Mouse (Mus musculus) left cerebral cortex, postnatal 14 days (tissue): ENCODE results near the gene Zfp629. TPM values are rescaled to one million over a fixed set of nuclear protein-coding genes. Genes with fewer than 3 reads are reported as not detected.

Source experiments
- DNase-seq, 2 experiments: peaks; one replicate each; pipeline ENCODE4 v3.0.0; 2021 to 2022; ENCODE audit warnings: low spot score in 2 of 2, mixed read lengths in 1 of 2
- intact Hi-C: fragments of 180-260 bp; cut with DNase I; formaldehyde crosslinking; loops from one replicate; pipeline ENCODE4 v1.15.1; 2025
- total RNA-seq, 2 experiments: library from RNA; stranded (reverse); gene quantifications; 2 replicates each; pipeline ENCODE4 v1.2.3; 2021

Zfp629 gene
- total RNA-seq, 2 experiments from 2014 or later: 24.1 to 25.7 TPM

DNA sequence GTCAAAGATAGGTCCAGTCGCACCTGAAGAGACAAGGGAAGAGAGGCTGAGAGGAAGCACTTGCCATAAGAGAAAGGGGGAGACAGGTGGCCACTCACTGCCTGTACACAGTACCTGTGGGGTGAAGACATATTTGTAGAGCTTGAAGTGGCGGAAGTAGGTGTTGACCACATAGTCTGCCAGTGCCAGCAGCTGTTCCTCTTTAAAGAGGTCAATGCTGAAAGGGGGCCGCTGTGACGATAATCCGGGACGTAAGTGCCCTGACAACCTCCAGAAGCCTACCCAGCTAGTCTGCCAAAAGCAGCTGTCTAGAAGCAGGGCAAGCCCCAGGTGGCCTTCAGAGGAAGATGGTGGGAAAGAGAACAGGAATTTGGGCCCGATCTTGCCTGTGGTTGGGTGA is 30.6 kb downstream of the Zfp629 start:
- intact Hi-C loops: no loop called here
- DNase-seq: no peak

DNA sequence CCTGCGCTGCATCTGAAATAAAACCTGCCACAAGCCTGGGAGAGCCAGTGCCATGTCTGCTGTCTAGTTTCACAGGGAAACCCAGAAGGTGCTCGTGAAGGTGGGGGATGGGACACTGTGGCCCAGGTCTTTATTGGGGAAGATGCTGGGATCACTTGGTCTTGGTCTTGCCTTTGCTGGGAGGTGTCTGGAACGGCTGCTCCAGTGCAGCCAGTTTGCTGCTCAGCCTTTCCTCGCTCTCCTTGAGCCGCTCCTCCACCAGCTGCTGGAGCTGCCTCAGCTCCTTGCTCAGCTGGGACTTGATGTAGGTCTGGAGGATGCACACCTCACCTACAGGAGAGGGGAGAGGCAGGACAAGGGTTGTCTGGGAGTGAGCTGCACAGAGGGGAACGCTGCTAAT is 32.3 kb downstream of the Zfp629 start:
- no peak for DNase-seq
- intact Hi-C loops: no loop called here

DNA sequence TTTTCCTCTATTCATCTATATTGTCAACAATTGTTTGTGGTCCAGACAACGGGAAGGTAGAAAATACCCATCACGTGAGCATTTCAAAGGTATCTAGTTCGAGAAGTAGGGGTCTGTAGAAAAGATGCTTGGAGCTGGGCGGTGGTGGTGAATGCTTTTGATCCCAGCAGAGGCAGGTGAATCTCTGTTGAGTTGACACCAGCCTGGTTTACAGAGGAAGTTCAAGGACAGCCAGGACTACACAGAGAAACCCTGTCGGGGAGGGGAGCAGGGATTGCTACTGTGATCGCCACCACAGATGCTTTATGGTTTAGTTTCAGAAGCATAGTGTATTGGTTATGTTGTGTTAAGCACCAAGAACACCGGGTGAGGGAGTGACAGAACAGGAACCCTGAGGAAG is 41.5 kb downstream of the Zfp629 start:
- DNase-seq: no peak
- intact Hi-C loops: no loop called here

DNA sequence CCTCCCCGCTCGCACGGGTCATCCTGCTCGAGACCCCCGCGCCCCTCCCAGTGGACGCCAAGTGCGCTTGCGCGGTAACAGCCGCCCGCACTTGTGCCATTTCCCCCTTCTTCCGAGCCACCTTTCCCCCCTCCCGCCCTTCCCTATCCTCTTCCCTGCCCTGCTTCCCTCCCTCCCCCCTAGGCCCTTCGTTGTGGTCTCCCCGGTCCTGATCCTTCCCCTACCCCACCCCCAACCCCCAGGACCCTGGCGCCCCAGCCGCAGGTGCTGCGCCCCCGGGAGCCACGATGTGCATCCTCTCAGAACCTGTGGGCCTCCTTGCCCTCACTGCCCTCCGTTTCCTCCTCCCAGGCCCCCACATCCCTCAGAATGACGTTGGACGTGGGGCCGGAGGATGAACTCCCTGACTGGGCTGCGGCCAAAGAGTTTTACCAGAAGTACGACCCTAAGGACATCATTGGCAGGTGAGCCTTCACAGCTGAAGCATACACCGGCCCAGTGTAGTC is 42.0 kb downstream of the Zfp629 start:
- intact Hi-C loops: no loop called here
- no peak for DNase-seq

DNA sequence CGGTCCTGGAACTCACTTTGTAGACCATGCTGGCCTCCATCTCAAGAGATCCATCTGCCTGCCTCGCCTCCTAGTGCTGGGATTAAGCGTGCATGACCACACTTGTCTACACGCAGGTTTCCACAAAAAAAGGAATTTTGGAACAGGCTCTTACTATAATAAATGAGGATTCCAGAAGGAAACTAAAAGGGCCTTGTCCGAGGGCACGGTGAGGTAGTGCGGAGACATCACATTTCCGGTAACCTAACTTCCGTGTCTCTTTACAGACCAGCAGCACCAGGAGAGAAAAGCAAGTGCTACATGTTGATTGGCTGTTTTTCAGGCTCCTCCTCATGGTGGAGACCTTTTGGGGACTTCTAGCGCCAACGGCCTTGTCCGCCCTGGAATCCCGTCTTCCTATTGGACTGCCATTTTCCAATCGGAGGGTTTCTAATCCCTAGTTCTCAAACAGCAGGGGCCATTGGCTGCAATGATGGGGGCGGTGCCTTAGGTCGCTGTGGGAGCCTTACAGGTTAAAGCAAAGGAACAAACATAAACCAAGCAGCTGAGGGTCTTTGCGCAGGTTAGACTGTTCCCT is 42.6 kb downstream of the Zfp629 start, which contains the start of gene Phkg2:
Gene Phkg2, plus strand, starts transcription at position 446 of the 577 bp plus-strand sequence.
- intact Hi-C loops: no loop called here

DNA sequence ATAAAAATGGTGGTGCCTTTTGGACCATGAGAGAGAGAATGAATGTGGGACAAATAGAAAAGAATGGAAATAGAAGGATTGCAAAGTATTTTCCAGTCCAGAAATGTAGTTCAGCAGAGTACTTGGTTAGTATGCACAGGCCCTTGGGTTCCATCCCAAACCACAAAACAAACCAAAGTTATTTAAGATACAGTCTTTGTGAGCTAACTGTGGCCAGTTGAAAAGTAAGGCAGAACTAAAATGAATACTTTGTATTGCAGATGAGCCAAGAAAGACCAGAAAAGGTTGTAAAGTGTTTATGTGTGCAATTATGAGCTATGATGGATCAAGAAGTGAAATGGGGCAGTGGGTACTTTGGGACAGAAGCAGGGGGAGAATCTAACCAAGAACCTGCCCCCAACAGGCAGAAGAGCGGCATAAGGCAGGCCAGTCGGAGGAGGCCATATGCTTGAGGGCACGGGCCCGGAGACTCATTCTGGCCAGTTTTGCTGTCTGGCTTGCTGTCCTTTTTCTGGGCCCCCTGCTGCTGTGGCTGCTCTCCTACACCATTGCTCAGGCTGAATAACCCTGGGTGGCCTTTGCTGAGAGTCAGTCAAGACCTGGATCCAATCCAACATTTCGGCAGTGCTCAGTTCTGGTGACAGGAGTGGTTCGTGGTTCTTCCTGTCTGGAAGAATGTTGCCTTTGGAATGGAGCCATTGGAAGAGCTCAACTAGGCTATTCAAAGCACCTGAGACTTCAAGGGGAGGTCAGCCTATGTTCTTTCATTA is 51.0 kb downstream of the Zfp629 start:
- intact Hi-C loops: loop anchor here (5.0 kb wide), 1 partner anchor 37 kb away; no protein-coding TSS in a partner anchor
- DNase-seq: no peak

More for the DNA sequence above, 42.6 kb downstream of the Zfp629 start, which contains the start of gene Phkg2:
- DNase-seq: peak; percentile 92 to 98

DNA sequence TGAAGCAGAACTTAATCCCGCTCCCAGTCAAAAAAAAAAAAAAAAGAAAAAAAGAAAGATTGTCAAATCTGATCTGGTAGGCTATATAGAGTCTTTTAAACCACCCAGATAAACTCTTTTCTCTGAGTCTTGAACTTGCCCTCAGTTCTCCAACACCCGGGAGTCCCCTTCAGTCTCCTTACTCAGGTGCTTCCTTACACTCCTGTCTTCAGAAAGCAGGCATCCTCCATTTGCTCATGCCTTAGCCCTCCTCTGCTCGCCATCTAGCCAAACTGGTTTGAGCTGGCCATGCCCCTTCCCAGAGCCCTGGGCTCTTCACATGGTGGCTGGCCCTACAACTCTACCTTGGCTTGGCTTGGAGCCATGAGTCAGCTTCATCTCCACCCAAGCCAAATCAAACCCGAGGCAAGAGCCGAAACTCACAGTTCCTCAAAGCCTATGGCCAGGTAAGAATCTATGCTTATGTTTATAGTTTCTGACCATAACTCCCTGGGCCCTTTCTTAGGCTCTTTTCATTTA is 54.2 kb downstream of the Zfp629 start, which contains the start of gene Tmem265:
Gene Tmem265, plus strand, starts transcription at position 51 of the 519 bp plus-strand sequence.
- intact Hi-C loops: loop anchor here (5.0 kb wide), 1 partner anchor 34 kb away; no protein-coding TSS in a partner anchor
- DNase-seq: no peak

DNA sequence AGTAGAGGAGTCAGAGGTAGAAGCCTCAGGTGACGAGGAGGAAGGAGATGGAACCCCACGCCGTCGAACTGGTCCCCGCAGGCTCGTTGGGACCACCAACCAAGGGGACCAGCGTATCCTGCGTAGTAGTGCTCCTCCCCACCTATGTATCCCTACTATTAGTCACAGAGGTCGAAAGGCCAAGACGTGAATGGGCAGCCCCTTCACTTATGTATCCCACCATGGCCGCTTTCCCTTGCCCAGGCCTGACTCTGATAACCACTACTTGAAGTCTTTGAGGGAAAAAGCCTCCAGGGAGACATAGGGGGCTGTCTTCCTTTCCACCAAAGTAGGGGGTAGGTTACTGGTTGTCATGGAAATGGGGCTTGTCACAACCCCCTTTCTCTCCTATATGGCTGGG is 55.0 kb downstream of the Zfp629 start:
- intact Hi-C loops: loop anchor here (5.0 kb wide), 1 partner anchor 33 kb away; no protein-coding TSS in a partner anchor
- DNase-seq: no peak

Other genes starting within 250 kb of the Zfp629 start
- gene Zfp747, start 239.7 kb downstream of the Zfp629 start, total RNA-seq: 1 to 10 TPM; 5.4 to 7.8 TPM
- gene 9130019O22Rik, start 228.6 kb downstream of the Zfp629 start, total RNA-seq: 1 to 10 TPM; 2.7 to 2.8 TPM
- 1 to 10 TPM; 6.2 to 6.8 TPM for gene E430018J23Rik, start 222.2 kb downstream of the Zfp629 start, total RNA-seq
- gene Zfp764, start 209.0 kb downstream of the Zfp629 start, total RNA-seq: 1 to 10 TPM; 2.9 to 4.1 TPM
- gene Zfp688, start 193.7 kb downstream of the Zfp629 start, total RNA-seq: 10 to 100 TPM; 11.4 to 11.7 TPM
- 1 to 10 TPM; 5.4 to 7.9 TPM for gene Zfp689, start 166.6 kb downstream of the Zfp629 start, total RNA-seq
- 10 to 100 TPM; 27.2 to 32.5 TPM for gene Prr14, start 156.2 kb downstream of the Zfp629 start, total RNA-seq
- gene Fbrs, start 136.6 kb downstream of the Zfp629 start, total RNA-seq: 10 to 100 TPM; 52.9 to 66.0 TPM
- 100 to 1,000 TPM; 112 to 114 TPM for gene Srcap, start 103.8 kb downstream of the Zfp629 start, total RNA-seq
- gene Gm42715, start 96.2 kb downstream of the Zfp629 start, total RNA-seq: 10 to 100 TPM in 1 of 2 experiments, 1 to 10 TPM in 1; 10.0 to 14.0 TPM
- 1 to 10 TPM; 2.3 to 3.2 TPM for gene Tmem265, start 54.4 kb downstream of the Zfp629 start, total RNA-seq
- gene Phkg2, start 42.5 kb downstream of the Zfp629 start, total RNA-seq: 10 to 100 TPM; 71.5 to 75.9 TPM
- gene Ccdc189, start 27.2 kb downstream of the Zfp629 start, total RNA-seq: 10 to 100 TPM in 1 of 2 experiments, 1 to 10 TPM in 1; 9.5 to 11.3 TPM
- 10 to 100 TPM; 69.5 to 74.7 TPM for gene Rnf40, start 27.0 kb downstream of the Zfp629 start, total RNA-seq
- 10 to 100 TPM; 37.8 to 45.7 TPM for gene Bcl7c, start 93.1 kb upstream of the Zfp629 start, total RNA-seq
- gene Ctf1, start 96.9 kb upstream of the Zfp629 start, total RNA-seq: 1 to 10 TPM; 2.3 to 2.7 TPM
- not detected for gene Ctf2, start 116.4 kb upstream of the Zfp629 start, total RNA-seq
- gene Fbxl19, start 128.7 kb upstream of the Zfp629 start, total RNA-seq: 10 to 100 TPM; 89.1 to 89.8 TPM
- gene Orai3, start 154.0 kb upstream of the Zfp629 start, total RNA-seq: 10 to 100 TPM; 19.8 to 22.5 TPM
- gene Setd1a, start 160.9 kb upstream of the Zfp629 start, total RNA-seq: 10 to 100 TPM; 43.3 to 44.9 TPM
- gene Gm49388, start 169.8 kb upstream of the Zfp629 start, total RNA-seq: 1 to 10 TPM; 1.7 TPM
- gene Hsd3b7, start 184.8 kb upstream of the Zfp629 start, total RNA-seq: 1 to 10 TPM; 4.8 to 6.0 TPM
- 10 to 100 TPM; 50.3 to 55.3 TPM for gene Stx4a, start 208.5 kb upstream of the Zfp629 start, total RNA-seq
- 100 to 1,000 TPM; 401 to 404 TPM for gene Stx1b, start 208.8 kb upstream of the Zfp629 start, total RNA-seq